Mouse (Mus musculus) cerebellum, adult 11-12 months (tissue): ENCODE data around the gene Naaladl1.
A peak's percentile ranks its signal among the peaks of the same experiment; 100 is the strongest.
"Not testable (repeated sequence)": the region's sequence is repeated elsewhere in the genome, so short reads cannot be mapped to it uniquely, and the experiment has no call there.

Experiments used
- DNase-seq: peaks from one replicate; pipeline ENCODE4 v3.0.0; 2022

Gene Naaladl1

GRCm38 (mm10) chr19:6132171-6132827 lies 26.7 kb downstream of the Naaladl1 start:
- no peak for DNase-seq

- not testable (repeated sequence) for DNase-seq
These were observed 27.6 kb downstream of the Naaladl1 start for GRCm38 (mm10) chr19:6133197-6133596.

- DNase-seq: no peak
These were observed 30.8 kb downstream of the Naaladl1 start for GRCm38 (mm10) chr19:6136397-6136796.

- DNase-seq: peak; percentile 71
These were observed 34.1 kb downstream of the Naaladl1 start for GRCm38 (mm10) chr19:6139701-6140100.

- no peak for DNase-seq
These were observed 34.7 kb downstream of the Naaladl1 start for GRCm38 (mm10) chr19:6140374-6140677.

- peak; percentile 93 for DNase-seq
These were observed 35.3 kb downstream of the Naaladl1 start, which contains the start of gene Batf2 for GRCm38 (mm10) chr19:6140678-6141393. Gene Batf2, plus strand, starts transcription at chr19:6140983.

GRCm38 (mm10) chr19:6141394-6141749 lies 35.8 kb downstream of the Naaladl1 start, which contains the start of gene Arl2:
Gene Arl2, minus strand, starts transcription at chr19:6141548.
- peak; percentile 86 for DNase-seq

- DNase-seq: no peak
These were observed 39.3 kb downstream of the Naaladl1 start for GRCm38 (mm10) chr19:6144842-6145241.

GRCm38 (mm10) chr19:6155174-6155573 lies 49.6 kb downstream of the Naaladl1 start:
- no peak for DNase-seq

- DNase-seq: no peak
These were observed 50.8 kb downstream of the Naaladl1 start for GRCm38 (mm10) chr19:6156372-6156771.

GRCm38 (mm10) chr19:6157220-6157619 lies 51.6 kb downstream of the Naaladl1 start:
- DNase-seq: no peak

- DNase-seq: no peak
These were observed 58.4 kb downstream of the Naaladl1 start for GRCm38 (mm10) chr19:6163872-6164547.
